Mouse (Mus musculus) CH12.LX (cell line): ENCODE results near the gene Glis3. TPM values are rescaled to one million over a fixed set of nuclear protein-coding genes. Genes with fewer than 3 reads are reported as not detected.
A peak's percentile ranks its signal among the peaks of the same experiment; 100 is the strongest.

ENCODE experiments used
- DNase-seq: peaks from one replicate; pipeline ENCODE4 v3.0.0-alpha.2; 2013; ENCODE audit errors: extremely low read depth
- H3K27ac ChIP-seq: 2 replicates; pipeline ENCODE4 v1.5.1; 2012; ENCODE audit warnings: low read depth, mild to moderate bottlenecking, control low read depth, moderate library complexity; ENCODE audit not compliant: insufficient read depth
- H3K27me3 ChIP-seq: replicated peaks from 2 replicates; pipeline ENCODE3; 2012; ENCODE audit warnings: inconsistent platforms
- H3K36me3 ChIP-seq, 2 experiments: replicated peaks in 1 of 2; 2 replicates each; pipeline versions ENCODE3 to v1.6.1; 2012; ENCODE audit warnings: inconsistent platforms in 1 of 2, low read length in 1 of 2, mild to moderate bottlenecking in 1 of 2, mixed read lengths in 1 of 2, moderate library complexity in 1 of 2; ENCODE audit not compliant: control insufficient read depth in 1 of 2, insufficient read depth in 1 of 2
- H3K4me1 ChIP-seq, 2 experiments: 2 replicates each; pipeline ENCODE4 v1.6.1; 2012; ENCODE audit warnings: inconsistent platforms in 1 of 2, moderate library complexity in 1 of 2; ENCODE audit not compliant: insufficient read depth in 2 of 2, control insufficient read depth in 1 of 2
- H3K4me2 ChIP-seq: 2 replicates; pipeline ENCODE4 v1.6.1; 2012; ENCODE audit warnings: low read depth, mild to moderate bottlenecking, control low read depth; ENCODE audit not compliant: poor library complexity, insufficient read depth, severe bottlenecking
- H3K4me3 ChIP-seq, 3 experiments: fragments of 150-350 bp in 1 of 3; sonication (generic) in 1 of 3; replicated peaks in 1 of 3; 2 replicates each; pipeline versions ENCODE3 to v1.5.1; 2011 to 2012; ENCODE audit warnings: low read depth in 2 of 3, low read length in 2 of 3, mild to moderate bottlenecking in 2 of 3, moderate library complexity in 2 of 3, control low read depth in 1 of 3, improper control_type of control experiment in 1 of 3, inconsistent platforms in 1 of 3, mixed read lengths in 1 of 3; ENCODE audit not compliant: poor library complexity in 1 of 3
- H3K79me2 ChIP-seq: replicated peaks from 2 replicates; pipeline ENCODE4 v1.6.1; 2012; ENCODE audit warnings: mild to moderate bottlenecking, moderate library complexity; ENCODE audit not compliant: control insufficient read depth, poor library complexity, insufficient read depth, severe bottlenecking; ENCODE audit errors: extremely low read depth
- H3K9ac ChIP-seq: 2 replicates; pipeline ENCODE4 v1.6.1; 2012; ENCODE audit warnings: low read depth, mild to moderate bottlenecking, control low read depth, moderate library complexity; ENCODE audit not compliant: insufficient read depth
- H3K9me3 ChIP-seq: replicated peaks from 2 replicates; pipeline ENCODE3; 2012; ENCODE audit warnings: low read length, inconsistent platforms, mixed read lengths
- BHLHE40 ChIP-seq: IDR thresholded peaks from 2 replicates; pipeline ENCODE4 v1.6.1; 2011; ENCODE audit warnings: mild to moderate bottlenecking, low read depth, low read length, improper control_type of control experiment
- CHD1 ChIP-seq: IDR thresholded peaks from 2 replicates; pipeline ENCODE4 v1.6.1; 2012; ENCODE audit warnings: low read depth, low read length, improper control_type of control experiment, inconsistent platforms
- CHD2 ChIP-seq: IDR thresholded peaks from 2 replicates; pipeline ENCODE4 v1.6.1; 2011; ENCODE audit warnings: low read length, improper control_type of control experiment
- E2F4 ChIP-seq: IDR thresholded peaks from 2 replicates; pipeline ENCODE4 v1.6.1; 2011; ENCODE audit warnings: low read depth, low read length, improper control_type of control experiment; ENCODE audit not compliant: insufficient replicate concordance
- EP300 ChIP-seq: IDR thresholded peaks from 2 replicates; pipeline ENCODE4 v1.6.1; 2011; ENCODE audit warnings: low read length, improper control_type of control experiment
- GABPA ChIP-seq: IDR thresholded peaks from 2 replicates; pipeline ENCODE4 v1.6.1; 2012; ENCODE audit warnings: low read depth, low read length, improper control_type of control experiment, inconsistent platforms; ENCODE audit not compliant: insufficient replicate concordance
- JUN ChIP-seq: IDR thresholded peaks from 2 replicates; pipeline ENCODE4 v1.6.1; 2011; ENCODE audit warnings: low read depth, mild to moderate bottlenecking, low read length, improper control_type of control experiment, moderate library complexity; ENCODE audit not compliant: insufficient read depth
- KAT2A ChIP-seq: IDR thresholded peaks from 2 replicates; pipeline ENCODE4 v1.6.1; 2012; ENCODE audit warnings: low read length, improper control_type of control experiment, inconsistent platforms; ENCODE audit not compliant: insufficient replicate concordance
- MAFK ChIP-seq: IDR thresholded peaks from 2 replicates; pipeline ENCODE4 v1.6.1; 2011; ENCODE audit warnings: low read length, improper control_type of control experiment; ENCODE audit not compliant: insufficient replicate concordance
- MXI1 ChIP-seq: IDR thresholded peaks from 2 replicates; pipeline ENCODE4 v1.6.1; 2011; ENCODE audit warnings: mild to moderate bottlenecking, low read depth, low read length, improper control_type of control experiment
- MYC ChIP-seq: IDR thresholded peaks from 2 replicates; pipeline ENCODE4 v1.6.1; 2011; ENCODE audit warnings: low read depth, mild to moderate bottlenecking, improper control_type of control experiment, low read length
- NELFE ChIP-seq: IDR thresholded peaks from 2 replicates; pipeline ENCODE4 v1.6.1; 2011; ENCODE audit warnings: low read depth, low read length, improper control_type of control experiment
- RAD21 ChIP-seq: IDR thresholded peaks from 2 replicates; pipeline ENCODE4 v1.6.1; 2011; ENCODE audit warnings: low read depth, mild to moderate bottlenecking, low read length, improper control_type of control experiment, moderate library complexity
- SIN3A ChIP-seq: IDR thresholded peaks from 2 replicates; pipeline ENCODE4 v1.6.1; 2012; ENCODE audit warnings: low read length, improper control_type of control experiment, inconsistent platforms
- SMC3 ChIP-seq: IDR thresholded peaks from 2 replicates; pipeline ENCODE4 v1.6.1; 2011; ENCODE audit warnings: low read depth, low read length, improper control_type of control experiment
- TCF12 ChIP-seq: IDR thresholded peaks from 2 replicates; pipeline ENCODE4 v1.6.1; 2014; ENCODE audit warnings: low read depth, mild to moderate bottlenecking, inconsistent platforms, low read length, improper control_type of control experiment
- UBTF ChIP-seq: IDR thresholded peaks from 2 replicates; pipeline ENCODE4 v1.6.1; 2012; ENCODE audit warnings: low read depth, mild to moderate bottlenecking, inconsistent platforms, low read length, improper control_type of control experiment, moderate library complexity
- ZMIZ1 ChIP-seq: IDR thresholded peaks from 2 replicates; pipeline ENCODE4 v1.6.1; 2012; ENCODE audit warnings: low read depth, mild to moderate bottlenecking, inconsistent platforms, low read length, improper control_type of control experiment
- dilution Hi-C: fragments of 300-500 bp; cut with MboI; formaldehyde crosslinking; loops from 2 replicates; pipeline ENCODE4 v1.14.3; 2020; ENCODE audit warnings: low sequenced_read_pairs; ENCODE audit not compliant: extremely low pct_unique_long_range_greater_than_20kb, extremely low pct_ligation_motif_present
- in situ Hi-C: fragments of 300-500 bp; cut with MboI; formaldehyde crosslinking; loops from 3 replicates; pipeline ENCODE4 v1.14.3; 2019; ENCODE audit warnings: low sequenced_read_pairs, low pct_ligation_motif_present, low pct_unique_long_range_greater_than_20kb, mixed read lengths
- polyA plus RNA-seq: library from polyadenylated mRNA; unstranded; fragments of >175 nt; gene quantifications from 2 replicates; pipeline ENCODE4 v1.2.1, GENCODE M21; 2012; ENCODE audit warnings: low read depth; ENCODE audit not compliant: insufficient read length
- total RNA-seq, 2 experiments: library from RNA; depleted of rRNA; stranded (reverse); fragments of 300-350 nt in 1 of 2; fragments of >200 nt in 1 of 2; gene quantifications; 2 replicates each; pipeline ENCODE4 v1.2.3; 2012 to 2014

Glis3 gene
- total and polyA plus RNA-seq, 3 experiments = not detected

DNA sequence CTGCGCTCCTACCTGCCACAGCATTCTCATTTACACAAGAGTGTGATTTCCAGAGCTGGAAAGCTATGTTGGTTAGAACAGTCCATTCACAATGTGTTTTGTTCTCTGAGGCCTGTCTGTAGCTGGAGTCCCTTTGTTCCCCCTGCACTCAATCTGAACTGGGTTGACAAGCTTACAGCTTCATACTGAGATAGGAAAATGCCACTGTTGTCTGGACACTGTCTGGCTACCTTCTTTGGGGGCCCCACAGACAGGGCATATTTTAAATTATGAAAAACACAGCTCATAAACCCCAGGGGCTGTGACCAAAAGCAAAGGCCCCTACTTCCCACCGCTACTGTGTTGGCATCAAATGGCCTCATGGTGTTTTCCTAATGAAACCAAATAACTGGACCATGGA, 402.8 kb downstream of the Glis3 start:
- H3K79me2 ChIP-seq = no peaks in the 10 kb centered on the region
- no peak overlapping the region for H3K9ac ChIP-seq
- H3K4me2 ChIP-seq = no peak overlapping the region
- peaks cover 0 to 6% of the 10 kb centered on the region in 2 experiments; a peak in 1 of 4 replicates for H3K4me1 ChIP-seq
- no peak for DNase-seq
- in situ Hi-C loops (no loop called here), dilution Hi-C loops (no loop called here)
- H3K27me3 ChIP-seq = no peaks in the 10 kb centered on the region
- TF ChIP-seq MAFK = no peak
- no peak for TF ChIP-seq TCF12
- TF ChIP-seq NELFE = no peak
- TF ChIP-seq UBTF = no peak
- no peak for TF ChIP-seq EP300
- TF ChIP-seq GABPA = no peak
- TF ChIP-seq SMC3 = no peak
- TF ChIP-seq RAD21 = no peak
- TF ChIP-seq E2F4 = no peak
- TF ChIP-seq BHLHE40 = no peak
- no peak for TF ChIP-seq CHD1
- TF ChIP-seq JUN = no peak
- no peak for TF ChIP-seq MYC
- TF ChIP-seq MXI1 = no peak
- TF ChIP-seq ZMIZ1 = no peak
- TF ChIP-seq SIN3A = no peak
- no peaks in the 10 kb centered on the region for H3K36me3 ChIP-seq
- H3K9me3 ChIP-seq = no peaks in the 10 kb centered on the region
- no peak overlapping the region for H3K4me3 ChIP-seq
- H3K27ac ChIP-seq = no peak overlapping the region

- in situ Hi-C loops = no loop called here
- dilution Hi-C loops = no loop called here
- Histone ChIP-seq H3K36me3 (no peaks in the 10 kb centered on the region), H3K9ac (no peak overlapping the region), H3K4me1 (peaks cover 0 to 6% of the 10 kb centered on the region in 2 experiments; a peak in 1 of 4 replicates), H3K27ac (no peak overlapping the region), H3K4me3 (no peak overlapping the region), H3K4me2 (no peak overlapping the region), H3K9me3 (no peaks in the 10 kb centered on the region), H3K27me3 (no peaks in the 10 kb centered on the region), H3K79me2 (no peaks in the 10 kb centered on the region)
- no peak for TF ChIP-seq ZMIZ1
- no peak for TF ChIP-seq SMC3
- no peak for TF ChIP-seq GABPA
- TF ChIP-seq KAT2A = no peak
- TF ChIP-seq CHD2 = no peak
- peak; percentile 25 for DNase-seq
Observed at GRCm38 (mm10) chr19:28274501-28274900, 405.4 kb downstream of the Glis3 start.
